ENCODE assay signal across 8 mouse cellular contexts in the genomic region with DNA sequence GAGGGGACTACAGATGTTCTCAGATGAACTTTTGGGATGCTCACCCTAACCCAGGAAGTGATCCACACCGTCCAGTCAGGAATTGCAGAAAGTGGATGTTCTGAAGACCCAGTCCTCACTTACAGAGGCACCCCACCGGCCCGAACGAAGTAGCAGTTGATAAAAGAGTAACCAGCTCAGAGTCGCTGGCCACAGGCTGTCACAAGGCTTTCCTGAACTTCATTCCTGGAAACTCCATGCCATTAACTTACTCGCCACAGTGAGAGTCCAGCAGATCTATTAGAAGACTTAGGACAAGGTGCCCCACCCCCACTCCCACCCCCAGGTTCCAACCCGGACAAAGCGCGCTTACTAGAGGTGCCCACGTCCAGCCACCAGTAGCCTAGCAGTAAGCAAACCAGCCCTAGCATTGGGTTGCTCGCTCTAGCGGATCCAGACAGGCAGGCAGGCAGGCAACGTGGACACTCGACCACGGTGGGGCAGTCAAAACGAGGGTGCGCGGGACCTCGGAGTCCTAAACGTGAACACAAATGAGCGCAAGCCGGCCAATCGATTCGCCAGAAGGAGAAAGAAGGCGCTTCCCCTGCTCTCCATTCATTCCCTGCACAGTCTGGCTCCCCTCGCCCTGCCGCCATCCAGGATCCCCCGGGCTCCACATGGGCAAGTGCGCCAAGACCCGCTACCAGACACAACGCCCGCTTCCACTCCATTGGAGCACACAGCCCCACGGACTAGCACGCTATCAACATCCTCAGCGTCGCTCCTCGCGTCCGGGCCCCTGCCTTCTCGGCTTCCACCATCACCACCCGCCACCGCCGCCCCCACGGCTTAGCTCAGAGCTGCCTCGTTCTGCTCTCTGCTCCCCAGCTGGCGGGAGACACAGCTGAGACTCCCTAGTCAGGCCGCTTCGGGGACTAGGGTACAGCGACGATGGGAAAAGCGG. TPM values are rescaled to one million over a fixed set of nuclear protein-coding genes. Genes with fewer than 3 reads are reported as not detected.
A peak's percentile ranks its signal among the peaks of the same experiment; 100 is the strongest.
DNase-seq lines count a peak whose midpoint lies in the region; ATAC-seq lines count a peak whose summit lies in the region.

No protein-coding gene starts in this region.

- peaks cover 70% of the 10 kb centered on the region for H3K4me1 ChIP-seq in hindbrain, embryonic 10.5 days (replicated peaks)

- ATAC-seq in frontal cortex, adult (ENCODE audit: low TSS enrichment) = peak; percentile 58

- H3K27me3 ChIP-seq in hindbrain, embryonic 10.5 days (ENCODE audit: insufficient read depth, poor library complexity, severe bottlenecking) = peaks cover 29% of the 10 kb centered on the region

- no peaks in the 10 kb centered on the region for H3K9me3 ChIP-seq in hindbrain, embryonic 10.5 days

- peak overlapping the region; percentile 97 for H3K27ac ChIP-seq in hindbrain, embryonic 10.5 days

- H3K4me3 ChIP-seq in hindbrain, embryonic 10.5 days = peak overlapping the region; percentile 90

- H3K36me3 ChIP-seq in hindbrain, embryonic 10.5 days = no peaks in the 10 kb centered on the region

- peak; percentile 85 for DNase-seq in Muller cell, postnatal 12 days (ENCODE audit: inconsistent ontology term)
- peak; percentile 79 for DNase-seq in cerebellum, adult 9-10 months
- peak; percentile 90 for DNase-seq in hindbrain, embryonic 10.5 days (ENCODE audit: low spot score)
- DNase-seq in layer of hippocampus, postnatal 10 days (ENCODE audit: low spot score in 2 of 2) = peak; percentile 75 to 82
- DNase-seq in lung, postnatal 10 days = peak; percentile 93
- DNase-seq in ovary, postnatal 14 days (ENCODE audit: low spot score) = peak; percentile 52
- DNase-seq in thymus, postnatal 14 days = peak; percentile 85

- WGBS in hindbrain, embryonic 10.5 days = under 1% methylated on average over 51 of the region's 51 CpGs

RNA-seq across cellular contexts. Expression of a gene that starts 1.6 kb away (rescaled TPM):
- 22.0 and 25.9 TPM in 2 replicates for polyA plus RNA-seq in hindbrain, embryonic 10.5 days (2016; fragmentation: Nextera tagmentation; extraction: Ambion mirVana)
- total RNA-seq in layer of hippocampus, postnatal 10 days (2021) = 10 to 100 TPM; 33.0 to 34.1 TPM

Comparison
In these comparisons a context has a peak if more than half of its experiments do, and no peak if none do; other contexts are left out.
1. Peak in every context shown above with its lines: DNase-seq, ATAC-seq, H3K4me3 ChIP-seq and H3K27ac ChIP-seq.